Mouse (Mus musculus) liver, embryonic 14.5 days (tissue): ENCODE results near the gene Prkaa2.

Experiments used
- CTCF ChIP-seq: IDR thresholded peaks from 2 replicates; pipeline ENCODE4 v1.5.1; 2016; ENCODE audit warnings: antibody characterized with exemption, low read depth, control low read depth
- EP300 ChIP-seq: IDR thresholded peaks from 2 replicates; pipeline ENCODE4 v1.6.1; 2016; ENCODE audit warnings: antibody characterized with exemption, low read depth

DNA sequence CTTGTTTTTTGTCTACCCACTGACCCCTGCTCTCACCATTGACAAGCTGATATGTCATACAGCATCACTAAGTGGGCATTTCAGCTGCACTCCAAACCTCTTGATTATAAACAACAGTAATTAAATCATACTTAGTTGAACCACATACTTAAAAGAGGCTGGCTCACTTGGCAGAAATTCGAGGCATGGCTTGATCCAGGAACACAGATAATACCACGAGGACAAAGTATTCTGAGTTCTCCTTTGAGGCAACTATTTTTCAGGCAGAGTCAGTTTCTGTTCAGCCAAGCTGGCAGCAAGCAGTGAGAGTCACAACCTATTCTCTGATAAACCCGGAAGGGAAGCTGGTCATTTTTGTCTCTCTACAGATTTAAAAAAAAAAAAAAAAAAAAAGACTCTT lies 119.0 kb downstream of the Prkaa2 start:
- no peak for TF ChIP-seq EP300
- TF ChIP-seq CTCF, result no peak
